Mouse (Mus musculus): ENCODE results near the gene Fam204a.

DNA sequence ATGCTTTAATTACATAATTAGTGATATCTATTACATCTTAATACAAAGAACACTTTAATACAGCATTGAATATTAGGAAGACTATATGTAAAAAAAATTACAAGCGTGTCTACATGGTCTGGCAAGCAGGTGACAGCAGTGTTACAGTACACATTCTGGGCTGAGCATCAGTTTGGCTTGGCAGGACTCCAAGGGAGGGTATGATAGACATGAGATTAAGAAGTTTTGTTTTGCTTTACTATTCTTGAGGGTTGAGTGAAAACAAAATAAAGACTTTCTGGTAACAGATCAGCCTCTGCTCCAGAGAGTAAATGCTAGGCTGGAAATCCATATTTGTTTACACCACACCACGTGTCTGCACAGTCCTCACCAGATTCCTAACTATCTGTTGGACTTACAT lies 8.5 kb downstream of the Fam204a start:
- TF ChIP-seq CTCF (IDR thresholded peaks at IDR 0.05; ENCODE audit: control insufficient read depth, insufficient read depth, insufficient read length) (no peak), MAX (IDR thresholded peaks at IDR 0.05) (no peak), MYOD1 (IDR thresholded peaks at IDR 0.05; ENCODE audit: control insufficient read depth, insufficient read length, low read depth) (no peak)
